Mouse (Mus musculus): ENCODE measurements around the gene Syt16. TPM values are rescaled to one million over a fixed set of nuclear protein-coding genes. Genes with fewer than 3 reads are reported as not detected.

Gene Syt16
- total RNA-seq, 2 experiments from 2014 or later: 52.5 to 58.8 TPM

DNA sequence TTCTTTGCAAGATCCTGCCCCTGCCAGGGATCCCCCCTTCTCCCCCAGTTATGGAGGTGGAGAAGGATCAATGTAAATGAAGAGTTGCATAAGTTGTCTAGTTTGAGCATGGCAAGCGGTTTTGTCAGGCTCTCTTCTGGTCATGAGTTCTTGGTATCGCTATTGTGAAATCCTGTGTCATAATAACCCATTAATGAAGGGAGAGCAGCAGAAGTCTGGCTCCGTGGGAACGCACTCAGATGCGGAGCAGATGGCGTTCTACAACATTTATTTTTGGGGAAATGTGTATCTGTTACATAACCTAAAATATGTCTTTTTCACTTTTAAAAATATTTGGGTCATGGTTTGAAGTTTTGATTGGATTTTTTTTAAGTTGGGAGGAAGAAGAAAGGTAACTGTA, 304.1 kb downstream of the Syt16 start:
- DNase-seq (ENCODE audit: low spot score in 2 of 2): peak; percentile 62 to 89

DNA sequence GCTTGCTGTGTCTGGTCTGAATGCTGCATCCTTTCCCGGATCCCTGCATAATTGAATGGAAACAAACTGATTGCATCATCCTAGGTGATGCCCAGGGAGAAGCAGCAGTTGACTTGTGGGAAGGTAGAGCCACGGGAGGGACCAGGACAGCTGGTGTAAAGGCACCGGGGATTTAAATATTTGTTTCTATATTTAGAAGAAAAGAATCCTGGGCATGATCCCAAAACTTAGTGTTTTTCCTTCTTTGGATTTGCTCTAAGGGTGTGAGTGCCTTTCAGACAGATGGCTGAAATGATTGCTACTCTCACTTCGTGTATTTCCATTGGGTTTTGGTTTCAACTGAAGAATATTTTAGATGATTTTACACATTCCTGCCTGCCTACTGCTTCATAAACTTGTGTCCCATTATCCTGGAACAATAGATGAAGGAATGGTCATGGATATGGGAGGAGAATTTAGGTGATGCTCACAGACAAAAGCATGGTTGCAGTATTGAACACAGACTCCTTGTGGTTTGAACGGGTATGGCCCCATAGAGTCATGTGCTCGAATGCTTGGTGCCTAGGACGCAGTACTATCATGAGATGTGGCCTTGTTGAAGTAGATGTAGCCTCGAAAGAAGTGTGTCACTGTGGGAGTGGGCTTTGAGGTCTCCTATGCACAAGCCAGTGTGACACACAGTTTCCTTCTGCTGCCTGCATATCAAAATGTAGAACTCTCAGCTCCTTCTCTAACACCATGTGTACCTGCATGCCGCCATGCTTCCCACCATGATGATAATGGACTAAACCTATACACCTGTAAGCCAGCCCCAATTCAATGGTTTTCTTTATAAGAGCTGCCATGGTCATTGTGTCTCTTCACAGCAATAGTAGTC, 306.2 kb downstream of the Syt16 start:
- DNase-seq (ENCODE audit: low spot score in 2 of 2): peak in 1 of 2 experiments; percentile 73

DNA sequence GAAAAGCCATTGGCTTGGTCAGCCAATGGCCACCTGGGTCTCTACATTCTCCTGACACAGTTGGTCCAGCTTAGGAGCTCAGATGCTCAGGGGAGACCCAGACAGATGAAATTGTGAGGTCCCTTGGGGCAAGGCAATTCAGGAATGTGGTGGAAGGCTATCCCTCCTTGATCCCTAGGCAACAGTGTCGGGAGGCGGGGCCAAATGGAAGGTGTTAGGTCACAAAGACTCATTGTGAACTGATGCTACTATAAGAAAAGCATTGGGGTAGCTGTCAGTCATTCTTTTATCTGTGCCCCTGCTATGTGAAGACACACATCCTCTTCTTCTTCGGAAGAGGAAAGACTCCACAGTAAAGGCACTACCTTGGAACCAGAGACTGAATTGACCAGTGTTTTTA, 315.1 kb downstream of the Syt16 start:
- DNase-seq (ENCODE audit: low spot score in 2 of 2): no peak

DNA sequence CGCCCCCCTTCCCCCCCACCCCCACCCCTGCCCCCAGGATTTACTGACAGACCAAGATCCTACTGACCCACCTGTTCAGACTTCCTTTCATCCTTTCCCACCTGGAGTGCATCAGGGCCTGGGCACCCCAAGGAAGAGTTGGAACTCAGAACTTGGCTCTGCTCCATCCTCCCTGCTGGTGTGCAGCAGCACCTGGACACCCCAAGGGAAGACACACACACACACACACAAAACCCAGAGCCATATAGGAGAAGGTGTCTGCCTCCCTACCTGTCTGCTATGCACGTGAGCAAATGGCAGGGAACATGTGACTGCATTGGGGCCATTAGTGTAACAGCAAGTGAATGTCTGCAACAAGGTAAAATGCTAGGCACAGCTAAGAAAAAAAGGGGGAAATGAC, 317.8 kb downstream of the Syt16 start:
- DNase-seq (ENCODE audit: low spot score in 2 of 2): no peak

DNA sequence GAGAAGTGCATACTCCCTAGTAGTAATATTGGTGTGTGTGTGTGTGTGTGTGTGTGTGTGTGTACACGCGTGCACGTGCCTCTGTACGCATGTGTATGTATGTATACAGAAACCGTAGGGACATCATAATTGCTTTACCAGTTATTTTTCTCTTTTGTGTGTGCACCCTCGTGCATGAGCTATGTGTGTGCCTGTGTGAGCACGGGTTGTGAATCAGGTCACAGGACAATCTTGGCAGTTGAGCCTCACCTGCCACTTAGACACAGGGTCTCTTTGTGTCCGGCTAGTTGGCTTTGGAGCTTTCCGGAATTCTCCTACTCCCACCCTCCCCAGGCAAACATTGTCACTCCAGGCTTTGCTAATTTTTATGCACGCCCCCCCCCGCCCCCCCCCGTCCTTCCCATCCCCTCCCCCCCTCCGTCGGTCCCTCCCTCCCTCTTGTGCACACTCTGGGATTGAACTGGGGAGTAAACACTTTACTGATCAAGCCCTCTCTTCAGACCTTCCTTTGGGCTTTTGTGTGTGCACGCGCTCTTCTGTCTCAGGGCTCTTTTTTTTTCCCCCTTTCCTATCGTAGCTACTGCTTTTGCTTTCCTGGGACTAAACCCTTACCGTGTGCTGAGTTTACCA, 319.0 kb downstream of the Syt16 start, which contains the start of gene Gm11042:
Gm11042 (minus strand) TSS at position 51 of the 630 bp plus-strand sequence.
- DNase-seq (ENCODE audit: low spot score in 2 of 2): no peak

DNA sequence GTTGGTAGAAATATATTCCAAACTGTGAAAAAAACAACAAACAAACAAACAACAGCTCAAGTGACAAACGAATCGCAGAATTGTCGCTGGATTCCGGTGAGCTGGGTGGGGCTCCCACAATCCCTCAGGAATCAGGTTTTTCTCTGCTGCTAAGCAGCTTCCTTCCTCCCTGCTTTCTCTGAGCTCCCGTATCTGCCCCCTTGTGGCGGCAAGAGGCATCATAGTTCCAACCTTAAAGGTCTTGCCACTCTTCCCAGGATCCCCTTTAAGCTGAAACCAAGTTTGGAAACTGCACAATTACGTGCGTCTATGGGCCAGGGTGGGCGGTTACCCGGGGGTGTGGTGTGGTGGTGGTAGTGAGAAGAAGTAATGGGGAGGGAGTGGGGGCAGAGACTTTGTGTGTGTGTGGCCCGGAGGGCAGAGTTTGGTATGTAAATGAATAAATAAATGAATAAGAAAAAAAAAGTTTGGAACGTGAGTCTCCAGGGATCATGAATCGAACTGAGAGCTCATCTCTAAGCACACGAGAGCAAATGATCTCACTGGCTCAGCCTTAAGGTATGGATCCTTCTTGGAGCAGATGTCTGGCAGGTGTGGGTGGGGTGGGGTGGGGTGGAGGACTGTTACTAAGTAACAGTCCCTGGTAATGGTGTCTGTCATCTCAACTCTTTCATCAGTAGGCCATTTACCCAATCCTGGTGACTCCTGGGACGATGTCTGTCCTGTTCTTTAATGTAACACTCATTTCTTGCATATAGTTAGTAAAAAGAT, 319.7 kb downstream of the Syt16 start:
- DNase-seq (ENCODE audit: low spot score in 2 of 2): peak; percentile 56 to 83

DNA sequence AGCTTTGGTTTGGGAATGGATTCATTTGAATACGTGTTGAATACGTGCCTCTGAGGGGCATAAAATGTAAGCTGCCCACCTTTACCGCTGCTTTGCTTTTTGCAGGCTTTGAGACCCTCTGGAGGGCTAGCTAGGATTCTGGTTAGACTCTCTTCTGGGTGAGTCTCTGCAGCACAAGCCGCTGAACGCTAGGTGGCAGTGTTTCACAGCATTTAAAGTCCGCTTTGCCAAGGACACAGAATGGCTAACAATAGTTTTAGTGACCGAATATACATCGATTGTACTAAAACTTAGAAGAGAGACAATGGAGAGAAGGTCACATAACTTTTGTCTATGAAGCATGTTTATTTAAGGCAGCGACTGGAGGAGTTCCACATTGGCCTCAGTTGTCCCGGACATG, 322.9 kb downstream of the Syt16 start:
- peak in 1 of 2 experiments; percentile 79 for DNase-seq (ENCODE audit: low spot score in 2 of 2)

DNA sequence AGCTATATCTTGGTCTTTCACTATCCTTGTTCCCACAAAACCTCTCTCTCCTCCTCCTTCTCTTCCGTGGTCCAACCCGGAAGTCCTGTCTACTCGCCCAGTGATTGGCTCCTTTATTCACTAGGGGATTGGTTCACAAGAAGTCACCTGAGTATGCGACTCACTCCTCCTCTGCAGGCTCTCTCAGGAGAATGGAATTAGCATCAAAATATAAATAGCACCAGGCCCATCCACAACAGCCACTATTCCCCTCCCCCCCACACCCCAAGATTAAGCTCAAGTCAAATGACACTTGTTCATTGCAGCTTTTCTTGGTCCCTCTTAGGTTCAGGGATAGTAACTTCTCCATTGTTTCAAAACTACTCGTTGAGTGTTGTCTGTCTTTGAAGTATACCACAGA, 324.5 kb downstream of the Syt16 start:
- DNase-seq (ENCODE audit: low spot score in 2 of 2): no peak

Other genes starting within 250 kb of the Syt16 start
- 10 to 100 TPM; 50.6 to 54.4 TPM for gene Hif1a, start 96.3 kb upstream of the Syt16 start, total RNA-seq (2021)
- 10 to 100 TPM in 1 of 2 experiments, 1 to 10 TPM in 1; 9.5 to 15.6 TPM for gene Gm49321, start 60.0 kb upstream of the Syt16 start, total RNA-seq (2021)
- gene Snapc1, start 33.2 kb upstream of the Syt16 start, total RNA-seq (2021): 10 to 100 TPM; 41.1 to 42.9 TPM

Data from layer of hippocampus, adult 18-20 months (tissue).